Mouse (Mus musculus) limb, embryonic 15.5 days (tissue): ENCODE data around the gene Slc39a3. TPM values are rescaled to one million over a fixed set of nuclear protein-coding genes. Genes with fewer than 3 reads are reported as not detected.

ENCODE experiments used
- ATAC-seq: fragments of 200-750 bp; cut with Nextera tagmentation; 2 replicates; pipeline ENCODE4 v1.8.0; 2017; ENCODE audit warnings: low read depth, moderate TSS enrichment; ENCODE audit not compliant: insufficient number of reproducible peaks, low FRiP score, low TSS enrichment
- H3K27ac ChIP-seq: fragments of 300-500 bp; sonication (generic); 2 replicates; pipeline ENCODE4 v1.5.1; 2015; ENCODE audit warnings: moderate library complexity, mild to moderate bottlenecking, inconsistent platforms
- H3K27me3 ChIP-seq: fragments of 300-500 bp; sonication (generic); 2 replicates; pipeline ENCODE4 v1.6.1; 2015; ENCODE audit warnings: inconsistent platforms
- H3K36me3 ChIP-seq: fragments of 300-500 bp; sonication (generic); 2 replicates; pipeline ENCODE4 v1.6.1; 2015; ENCODE audit warnings: inconsistent platforms
- H3K4me1 ChIP-seq: fragments of 300-500 bp; sonication (generic); 2 replicates; pipeline ENCODE4 v1.6.1; 2015; ENCODE audit warnings: inconsistent platforms
- H3K4me2 ChIP-seq: fragments of 300-500 bp; sonication (generic); 2 replicates; pipeline ENCODE4 v1.6.1; 2015; ENCODE audit warnings: mild to moderate bottlenecking, inconsistent platforms
- H3K4me3 ChIP-seq: fragments of 300-500 bp; sonication (generic); 2 replicates; pipeline ENCODE4 v1.5.1; 2015; ENCODE audit warnings: mild to moderate bottlenecking, inconsistent platforms
- H3K9ac ChIP-seq: fragments of 300-500 bp; sonication (generic); 2 replicates; pipeline ENCODE4 v1.6.1; 2015; ENCODE audit warnings: inconsistent platforms
- H3K9me3 ChIP-seq: fragments of 300-500 bp; sonication (generic); 2 replicates; pipeline ENCODE4 v1.6.1; 2016; ENCODE audit warnings: inconsistent platforms
- WGBS: fragments of 180-500 bp; shearing (Covaris S2); methylation state at CpG from one replicate; pipeline ENCODE4 v1.1.7; 2015; 5-methylcytosine and 5-hydroxymethylcytosine counted together
- polyA plus RNA-seq: library from polyadenylated mRNA; unstranded; fragments of >200 nt; fragmentation: Nextera tagmentation; extraction: Ambion mirVana; gene quantifications from 2 replicates; pipeline ENCODE4 v1.2.1, GENCODE M21; 2015

Gene Slc39a3
- polyA plus RNA-seq: 21.3 and 21.8 TPM in 2 replicates

GRCm38 (mm10) chr10:81036988-81037580 lies at the start of gene Slc39a3:
Gene Slc39a3 (minus strand): TSS chr10:81037426.
- Histone ChIP-seq H3K4me3 (peak within 1 kb of the TSS; percentile 89), H3K4me2 (peak within 1 kb of the TSS; percentile 71), H3K27ac (peak within 1 kb of the TSS; percentile 61; the same call in 1 of the 2 replicates), H3K36me3 (peaks cover 20% of the 10 kb centered on the region), H3K4me1 (no peaks in the 10 kb centered on the region), H3K9me3 (no peaks in the 10 kb centered on the region), H3K27me3 (no peaks in the 10 kb centered on the region), H3K9ac (peak within 1 kb of the TSS; percentile 79)
- ATAC-seq: peak; percentile 97
- WGBS: under 1% methylated on average over 35 of the region's 35 CpGs

- Histone ChIP-seq H3K27me3 (0 out of 2 replicates have a peak, but pooled peaks cover 4% of the 10 kb centered on the region), H3K27ac (no peak overlapping the region), H3K4me1 (no peaks in the 10 kb centered on the region), H3K4me2 (no peak overlapping the region), H3K36me3 (peaks cover 10% of the 10 kb centered on the region), H3K4me3 (no peak overlapping the region), H3K9ac (no peak overlapping the region), H3K9me3 (no peaks in the 10 kb centered on the region)
- ATAC-seq: no peak
- 45% methylated on average over 2 of the region's 2 CpGs for WGBS
These were observed 49.8 kb upstream of the Slc39a3 start for GRCm38 (mm10) chr10:81087021-81087420.

GRCm38 (mm10) chr10:81082168-81082960 lies 45.1 kb upstream of the Slc39a3 start:
- ATAC-seq: no peak
- WGBS: 77% methylated on average over 7 of the region's 7 CpGs
- no peak overlapping the region for H3K9ac ChIP-seq

GRCm38 (mm10) chr10:81080008-81080655 lies 42.9 kb upstream of the Slc39a3 start:
- no peaks in the 10 kb centered on the region for H3K9me3 ChIP-seq

More at GRCm38 (mm10) chr10:81082168-81082960, 45.1 kb upstream of the Slc39a3 start:
- H3K27ac ChIP-seq: no peak overlapping the region
- H3K4me3 ChIP-seq: no peak overlapping the region
- H3K9me3 ChIP-seq: no peaks in the 10 kb centered on the region
- no peak overlapping the region for H3K4me2 ChIP-seq
- H3K36me3 ChIP-seq: peaks cover 56% of the 10 kb centered on the region
- H3K27me3 ChIP-seq: no peaks in the 10 kb centered on the region
- H3K4me1 ChIP-seq: no peaks in the 10 kb centered on the region

GRCm38 (mm10) chr10:81077916-81078315 lies 40.7 kb upstream of the Slc39a3 start:
- Histone ChIP-seq H3K9ac (no peak overlapping the region), H3K27me3 (no peaks in the 10 kb centered on the region), H3K27ac (no peak overlapping the region), H3K36me3 (peaks cover 96% of the 10 kb centered on the region), H3K4me2 (no peak overlapping the region), H3K4me1 (no peaks in the 10 kb centered on the region), H3K4me3 (no peak overlapping the region), H3K9me3 (no peaks in the 10 kb centered on the region)
- ATAC-seq: no peak
- WGBS: 90% methylated on average over 11 of the region's 11 CpGs

More at GRCm38 (mm10) chr10:81080008-81080655, 42.9 kb upstream of the Slc39a3 start:
- 84% methylated on average over 31 of the region's 31 CpGs for WGBS
- Histone ChIP-seq H3K27me3 (no peaks in the 10 kb centered on the region), H3K4me2 (no peak overlapping the region), H3K4me3 (no peak overlapping the region), H3K36me3 (peaks cover 76% of the 10 kb centered on the region), H3K27ac (no peak overlapping the region), H3K4me1 (no peaks in the 10 kb centered on the region), H3K9ac (no peak overlapping the region)
- ATAC-seq: no peak

GRCm38 (mm10) chr10:81076356-81076755 lies 39.1 kb upstream of the Slc39a3 start:
- Histone ChIP-seq H3K9ac (no peak overlapping the region), H3K4me1 (peaks cover 2% of the 10 kb centered on the region; the same call in 1 of the 2 replicates), H3K27ac (no peak overlapping the region), H3K36me3 (peaks cover 91% of the 10 kb centered on the region), H3K4me3 (no peak overlapping the region), H3K9me3 (no peaks in the 10 kb centered on the region), H3K27me3 (no peaks in the 10 kb centered on the region), H3K4me2 (no peak overlapping the region)
- 95% methylated on average over 1 of the region's 1 CpGs for WGBS
- ATAC-seq: no peak

- Histone ChIP-seq H3K4me1 (peaks cover 9% of the 10 kb centered on the region), H3K36me3 (peaks cover 85% of the 10 kb centered on the region), H3K27ac (no peak overlapping the region), H3K4me2 (no peak overlapping the region), H3K9me3 (no peaks in the 10 kb centered on the region), H3K9ac (no peak overlapping the region), H3K27me3 (no peaks in the 10 kb centered on the region), H3K4me3 (no peak overlapping the region)
- ATAC-seq: no peak
- WGBS: 82% methylated on average over 8 of the region's 8 CpGs
These were observed 38.5 kb upstream of the Slc39a3 start for GRCm38 (mm10) chr10:81075734-81076133.

- H3K9ac ChIP-seq: no peak overlapping the region
- H3K4me1 ChIP-seq: peaks cover 21% of the 10 kb centered on the region
- no peaks in the 10 kb centered on the region for H3K27me3 ChIP-seq
- no peak overlapping the region for H3K4me2 ChIP-seq
- no peak overlapping the region for H3K27ac ChIP-seq
- no peaks in the 10 kb centered on the region for H3K9me3 ChIP-seq
- ATAC-seq: no peak
- H3K4me3 ChIP-seq: no peak overlapping the region
- H3K36me3 ChIP-seq: peaks cover 62% of the 10 kb centered on the region
- WGBS: 68% methylated on average over 7 of the region's 7 CpGs
These were observed 36.2 kb upstream of the Slc39a3 start for GRCm38 (mm10) chr10:81073464-81073863.

- Histone ChIP-seq H3K4me2 (no peak overlapping the region), H3K9ac (no peak overlapping the region), H3K4me3 (no peak overlapping the region), H3K36me3 (peaks cover 51% of the 10 kb centered on the region), H3K27me3 (no peaks in the 10 kb centered on the region), H3K27ac (peak overlapping the region; percentile 24; the same call in 1 of the 2 replicates), H3K9me3 (no peaks in the 10 kb centered on the region), H3K4me1 (peaks cover 21% of the 10 kb centered on the region)
- WGBS: 87% methylated on average over 8 of the region's 8 CpGs
- no peak for ATAC-seq
These were observed 35.1 kb upstream of the Slc39a3 start for GRCm38 (mm10) chr10:81072290-81072689.

GRCm38 (mm10) chr10:81069836-81070235 lies 32.6 kb upstream of the Slc39a3 start, which contains the start of gene Thop1:
Gene Thop1 (plus strand): TSS chr10:81070035.
- peak; percentile 93 for ATAC-seq
- peak within 1 kb of the TSS; percentile 75 for H3K4me2 ChIP-seq
- peaks cover 29% of the 10 kb centered on the region for H3K36me3 ChIP-seq
- H3K4me1 ChIP-seq: peaks cover 21% of the 10 kb centered on the region
- WGBS: under 1% methylated on average over 35 of the region's 35 CpGs
- peak within 1 kb of the TSS; percentile 87 for H3K9ac ChIP-seq
- H3K4me3 ChIP-seq: peak within 1 kb of the TSS; percentile 80
- H3K27me3 ChIP-seq: no peaks in the 10 kb centered on the region
- H3K9me3 ChIP-seq: no peaks in the 10 kb centered on the region
- peak within 1 kb of the TSS; percentile 71 for H3K27ac ChIP-seq

GRCm38 (mm10) chr10:81068706-81069105 lies 31.5 kb upstream of the Slc39a3 start:
- no peak overlapping the region for H3K9ac ChIP-seq
- no peaks in the 10 kb centered on the region for H3K9me3 ChIP-seq
- no peak for ATAC-seq

More at GRCm38 (mm10) chr10:81068706-81069105, 31.5 kb upstream of the Slc39a3 start:
- Histone ChIP-seq H3K27ac (no peak overlapping the region), H3K36me3 (peaks cover 17% of the 10 kb centered on the region), H3K4me2 (no peak overlapping the region), H3K4me3 (no peak overlapping the region), H3K4me1 (peaks cover 21% of the 10 kb centered on the region), H3K27me3 (no peaks in the 10 kb centered on the region)
- 71% methylated on average over 5 of the region's 5 CpGs for WGBS
